Mouse (Mus musculus) intestine, embryonic 15.5 days (tissue): Measurements from ENCODE around the gene Foxb2. TPM values are rescaled to one million over a fixed set of nuclear protein-coding genes. Genes with fewer than 3 reads are reported as not detected.
A peak's percentile ranks its signal among the peaks of the same experiment; 100 is the strongest.

Experiments
- ATAC-seq: fragments of 200-750 bp; cut with Nextera tagmentation; 2 replicates; pipeline ENCODE4 v1.8.0; 2017; ENCODE audit warnings: moderate TSS enrichment, moderate library complexity
- H3K27ac ChIP-seq: fragments of 300-500 bp; sonication (generic); 2 replicates; pipeline ENCODE4 v1.5.1; 2015; ENCODE audit warnings: mild to moderate bottlenecking, inconsistent platforms
- H3K27me3 ChIP-seq: fragments of 300-500 bp; sonication (generic); replicated peaks from 2 replicates; pipeline ENCODE4 v1.6.1; 2015; ENCODE audit warnings: inconsistent platforms
- H3K36me3 ChIP-seq: fragments of 300-500 bp; sonication (generic); 2 replicates; pipeline ENCODE4 v1.6.1; 2015; ENCODE audit warnings: inconsistent platforms
- H3K4me1 ChIP-seq: fragments of 300-500 bp; sonication (generic); replicated peaks from 2 replicates; pipeline ENCODE4 v1.6.1; 2015; ENCODE audit warnings: inconsistent platforms
- H3K4me2 ChIP-seq: fragments of 300-500 bp; sonication (generic); replicated peaks from 2 replicates; pipeline ENCODE4 v1.6.1; 2015; ENCODE audit warnings: mild to moderate bottlenecking, inconsistent platforms
- H3K4me3 ChIP-seq: fragments of 300-500 bp; sonication (generic); replicated peaks from 2 replicates; pipeline ENCODE4 v1.5.1; 2015; ENCODE audit warnings: inconsistent platforms
- H3K9ac ChIP-seq: fragments of 300-500 bp; sonication (generic); 2 replicates; pipeline ENCODE4 v1.6.1; 2015; ENCODE audit warnings: inconsistent platforms
- H3K9me3 ChIP-seq: fragments of 300-500 bp; sonication (generic); 2 replicates; pipeline ENCODE4 v1.6.1; 2016; ENCODE audit warnings: inconsistent platforms
- WGBS: fragments of 180-500 bp; shearing (Covaris S2); methylation state at CpG from one replicate; pipeline ENCODE4 v1.1.7; 2015; 5-methylcytosine and 5-hydroxymethylcytosine counted together
- polyA plus RNA-seq: library from polyadenylated mRNA; unstranded; fragments of >200 nt; fragmentation: Nextera tagmentation; extraction: Ambion mirVana; gene quantifications from 2 replicates; pipeline ENCODE4 v1.2.1, GENCODE M21; 2015

The Foxb2 gene
- not detected in 2 replicates for polyA plus RNA-seq

- Histone ChIP-seq H3K4me2 (peak within 1 kb of the TSS; percentile 87), H3K9ac (no peak within 1 kb of the TSS), H3K36me3 (no peaks in the 10 kb centered on the region), H3K4me3 (peak within 1 kb of the TSS; percentile 40), H3K4me1 (peaks cover 32% of the 10 kb centered on the region), H3K27ac (no peak within 1 kb of the TSS), H3K27me3 (peaks cover 96% of the 10 kb centered on the region), H3K9me3 (no peaks in the 10 kb centered on the region)
- WGBS, result 1% methylated on average over 40 of the region's 40 CpGs
- ATAC-seq, result peak; percentile 13; the same call in 1 of the 2 replicates
These were observed at the start of gene Foxb2 for GRCm38 (mm10) chr19:16873221-16873861. Foxb2 (minus strand) TSS chr19:16873805.

GRCm38 (mm10) chr19:16911507-16911906, 37.9 kb upstream of the Foxb2 start:
- no peaks in the 10 kb centered on the region for H3K4me1 ChIP-seq
- no peak overlapping the region for H3K9ac ChIP-seq
- no peak overlapping the region for H3K4me3 ChIP-seq
- H3K9me3 ChIP-seq, result no peaks in the 10 kb centered on the region
- no peaks in the 10 kb centered on the region for H3K36me3 ChIP-seq
- H3K4me2 ChIP-seq, result no peak overlapping the region
- no peak for ATAC-seq
- WGBS, result 84% methylated on average over 5 of the region's 5 CpGs
- H3K27me3 ChIP-seq, result no peaks in the 10 kb centered on the region
- no peak overlapping the region for H3K27ac ChIP-seq

GRCm38 (mm10) chr19:16903106-16903505, 29.5 kb upstream of the Foxb2 start:
- Histone ChIP-seq H3K36me3 (no peaks in the 10 kb centered on the region), H3K9ac (no peak overlapping the region), H3K4me1 (no peaks in the 10 kb centered on the region), H3K27ac (no peak overlapping the region), H3K4me2 (no peak overlapping the region), H3K9me3 (no peaks in the 10 kb centered on the region), H3K27me3 (no peaks in the 10 kb centered on the region), H3K4me3 (no peak overlapping the region)
- WGBS, result 74% methylated on average over 2 of the region's 2 CpGs
- no peak for ATAC-seq

GRCm38 (mm10) chr19:16899716-16900115, 26.1 kb upstream of the Foxb2 start:
- WGBS, result 50% methylated on average over 10 of the region's 10 CpGs
- Histone ChIP-seq H3K4me2 (no peak overlapping the region), H3K9ac (no peak overlapping the region), H3K27me3 (no peaks in the 10 kb centered on the region), H3K4me3 (no peak overlapping the region), H3K4me1 (no peaks in the 10 kb centered on the region), H3K27ac (no peak overlapping the region), H3K9me3 (no peaks in the 10 kb centered on the region), H3K36me3 (no peaks in the 10 kb centered on the region)
- no peak for ATAC-seq

DNA sequence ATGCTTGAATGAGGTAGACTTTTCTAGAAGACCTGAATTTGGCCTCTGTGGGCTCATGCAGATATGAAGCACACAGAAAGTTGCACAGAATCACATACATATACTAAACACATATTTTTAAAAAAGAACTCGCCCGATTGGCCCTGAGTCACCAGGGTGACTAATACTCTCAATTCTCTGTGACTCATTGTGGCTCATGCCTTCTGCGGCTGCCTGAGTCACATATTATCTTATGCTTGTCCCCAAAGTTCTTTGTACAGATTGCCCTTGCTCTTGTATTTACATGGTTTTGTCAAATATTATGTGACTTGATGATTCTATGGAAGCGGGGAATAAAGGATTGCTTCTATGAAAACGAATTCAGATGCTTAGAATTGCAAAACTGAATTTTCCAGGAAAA, 25.0 kb upstream of the Foxb2 start:
- Histone ChIP-seq H3K9ac (no peak overlapping the region), H3K9me3 (no peaks in the 10 kb centered on the region), H3K4me3 (no peak overlapping the region), H3K36me3 (no peaks in the 10 kb centered on the region), H3K27ac (no peak overlapping the region), H3K27me3 (no peaks in the 10 kb centered on the region), H3K4me2 (no peak overlapping the region), H3K4me1 (no peaks in the 10 kb centered on the region)
- WGBS, result 90% methylated on average over 5 of the region's 5 CpGs
- no peak for ATAC-seq

DNA sequence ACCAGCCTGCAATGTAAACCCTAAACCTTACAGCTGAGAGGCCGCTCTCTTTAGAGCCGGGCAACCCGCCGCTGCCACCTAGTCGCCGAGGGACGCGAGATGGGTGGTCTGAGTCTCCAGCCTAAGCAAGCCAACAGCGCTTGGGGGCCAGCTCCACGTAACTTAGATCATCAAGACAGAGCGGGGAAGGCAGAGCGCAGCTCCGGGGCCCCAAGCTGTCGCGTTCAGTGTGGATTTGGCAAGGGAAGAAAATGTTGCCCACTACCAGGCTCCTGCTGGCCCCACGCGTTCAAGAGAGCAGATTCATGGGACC, 2.8 kb upstream of the Foxb2 start:
- Histone ChIP-seq H3K4me3 (no peak overlapping the region), H3K36me3 (no peaks in the 10 kb centered on the region), H3K9me3 (no peaks in the 10 kb centered on the region), H3K27ac (no peak overlapping the region), H3K4me1 (peaks cover 32% of the 10 kb centered on the region), H3K27me3 (peaks cover 86% of the 10 kb centered on the region), H3K9ac (no peak overlapping the region), H3K4me2 (no peak overlapping the region)
- ATAC-seq, result no peak
- 1% methylated on average over 17 of the region's 17 CpGs for WGBS

- H3K36me3 ChIP-seq, result no peaks in the 10 kb centered on the region
- peaks cover 32% of the 10 kb centered on the region for H3K4me1 ChIP-seq
- 1% methylated on average over 34 of the region's 34 CpGs for WGBS
- no peaks in the 10 kb centered on the region for H3K9me3 ChIP-seq
- peaks cover 92% of the 10 kb centered on the region for H3K27me3 ChIP-seq
- H3K27ac ChIP-seq, result no peak overlapping the region
- H3K9ac ChIP-seq, result no peak overlapping the region
- no peak for ATAC-seq
- H3K4me3 ChIP-seq, result no peak overlapping the region
- H3K4me2 ChIP-seq, result no peak overlapping the region
These were observed 2.2 kb upstream of the Foxb2 start for GRCm38 (mm10) chr19:16875631-16876457.

DNA sequence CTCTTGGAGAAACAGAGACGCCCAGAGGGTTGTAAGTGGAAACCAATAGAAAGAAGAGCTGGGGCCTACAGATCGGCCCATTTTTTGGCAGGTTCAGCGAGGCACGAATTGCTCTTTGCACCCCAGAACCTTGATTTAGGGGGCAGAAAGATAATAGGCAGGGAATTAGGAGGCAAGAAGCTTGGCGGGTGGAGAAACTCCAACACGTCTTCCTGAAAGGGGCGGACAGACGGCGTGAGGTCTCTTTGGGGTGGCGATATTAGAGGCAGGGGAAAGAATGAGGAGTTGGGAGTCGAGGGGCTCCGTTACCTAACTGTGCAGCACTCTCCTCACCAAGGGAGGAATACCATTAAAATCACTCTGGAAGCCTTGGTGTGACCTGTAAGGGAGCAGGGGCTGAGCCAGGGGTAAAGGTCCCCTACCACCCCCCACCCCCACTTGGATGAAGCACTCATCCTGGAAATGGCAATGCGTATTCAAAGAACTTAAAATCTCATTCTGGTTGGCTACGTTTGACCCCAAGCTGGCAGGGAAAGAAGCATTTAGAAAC, 1.5 kb upstream of the Foxb2 start:
- Histone ChIP-seq H3K4me1 (peaks cover 32% of the 10 kb centered on the region), H3K36me3 (no peaks in the 10 kb centered on the region), H3K4me2 (0 out of 2 replicates have a peak overlapping the region, but pooled peaks have one; percentile 87), H3K4me3 (peak overlapping the region; percentile 30; the same call in 1 of the 2 replicates), H3K9me3 (no peaks in the 10 kb centered on the region), H3K27ac (no peak overlapping the region), H3K9ac (no peak overlapping the region), H3K27me3 (peaks cover 94% of the 10 kb centered on the region)
- 3% methylated on average over 14 of the region's 14 CpGs for WGBS
- ATAC-seq, result no peak

- Histone ChIP-seq H3K4me2 (peak overlapping the region; percentile 87), H3K9me3 (no peaks in the 10 kb centered on the region), H3K27me3 (peaks cover 96% of the 10 kb centered on the region), H3K4me1 (peaks cover 32% of the 10 kb centered on the region), H3K9ac (no peak overlapping the region), H3K27ac (no peak overlapping the region), H3K36me3 (no peaks in the 10 kb centered on the region), H3K4me3 (peak overlapping the region; percentile 30)
- ATAC-seq, result no peak
- WGBS, result under 1% methylated on average over 55 of the region's 55 CpGs
These were observed 597 bp upstream of the Foxb2 start for GRCm38 (mm10) chr19:16873942-16874861.

- H3K4me2 ChIP-seq, result peak overlapping the region; percentile 87
- under 1% methylated on average over 72 of the region's 88 CpGs for WGBS
- H3K9me3 ChIP-seq, result no peaks in the 10 kb centered on the region
- H3K27ac ChIP-seq, result no peak overlapping the region
- H3K27me3 ChIP-seq, result peaks cover 96% of the 10 kb centered on the region
- peak; percentile 71 for ATAC-seq
- peak overlapping the region; percentile 40 for H3K4me3 ChIP-seq
- no peak overlapping the region for H3K9ac ChIP-seq
- H3K36me3 ChIP-seq, result no peaks in the 10 kb centered on the region
- peaks cover 32% of the 10 kb centered on the region for H3K4me1 ChIP-seq
These were observed 1.0 kb downstream of the Foxb2 start for GRCm38 (mm10) chr19:16872331-16873180.

DNA sequence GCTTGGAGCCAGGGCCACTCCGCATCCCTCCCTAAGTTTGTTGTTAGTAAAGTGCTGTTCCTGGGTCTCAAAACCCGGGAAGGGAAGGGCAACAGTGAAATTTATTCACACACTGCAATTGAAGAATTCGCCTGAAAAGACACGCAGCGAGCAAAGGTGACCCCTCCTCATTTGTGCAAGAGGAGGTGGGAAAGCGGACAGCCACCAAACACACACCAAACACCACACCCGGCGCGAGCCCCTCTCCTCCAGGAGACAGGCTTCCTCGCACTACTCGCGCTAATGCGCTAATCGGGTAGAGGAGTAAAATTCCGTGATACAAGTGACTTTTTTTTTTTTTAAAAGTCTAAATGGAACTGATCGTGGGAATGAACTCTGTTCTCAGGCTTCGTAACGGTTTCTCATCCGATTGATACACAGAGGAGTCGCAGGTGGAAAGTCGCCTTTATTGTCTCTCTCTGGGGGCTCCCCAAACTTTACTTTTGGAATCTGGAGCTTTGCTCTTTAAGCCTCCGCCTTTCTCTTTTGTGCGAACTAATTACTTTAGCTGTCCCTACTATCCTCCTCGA, 2.3 kb downstream of the Foxb2 start:
- H3K4me2 ChIP-seq, result 0 out of 2 replicates have a peak overlapping the region, but pooled peaks have one; percentile 9
- H3K36me3 ChIP-seq, result no peaks in the 10 kb centered on the region
- no peak overlapping the region for H3K27ac ChIP-seq
- ATAC-seq, result no peak
- no peak overlapping the region for H3K4me3 ChIP-seq
- H3K9me3 ChIP-seq, result no peaks in the 10 kb centered on the region
- H3K27me3 ChIP-seq, result peaks cover 90% of the 10 kb centered on the region
- WGBS, result 1% methylated on average over 24 of the region's 24 CpGs
- no peak overlapping the region for H3K9ac ChIP-seq
- H3K4me1 ChIP-seq, result peaks cover 31% of the 10 kb centered on the region
